In genomic region chr3:95904568-95904967, GRCm38 (mm10) we compare ENCODE assay signal across 8 mouse cellular contexts. TPM values are rescaled to one million over a fixed set of nuclear protein-coding genes. Genes with fewer than 3 reads are reported as not detected.
DNase-seq lines count a peak whose midpoint lies in the region; ATAC-seq and TF ChIP-seq lines count a peak whose summit lies in the region.

Car14 (minus strand) TSS chr3:95904691.

- no peak within 1 kb of the TSS; the same call in 1 of the 2 replicates for H3K9ac ChIP-seq in CH12.LX (ENCODE audit: insufficient read depth, low read depth)
- H3K9ac ChIP-seq in intestine, embryonic 14.5 days (ENCODE audit: low read length), result peak within 1 kb of the TSS; percentile 38
- H3K9ac ChIP-seq in liver, postnatal 0 days (replicated peaks), result peak within 1 kb of the TSS; percentile 64

- in situ Hi-C loops in CH12.LX (cut with MboI; ENCODE audit: low pct_ligation_motif_present, low pct_unique_long_range_greater_than_20kb, low sequenced_read_pairs), result loop anchor here (5.0 kb wide), 1 partner anchor 37 kb away; no protein-coding TSS in a partner anchor

- TF ChIP-seq POLR2A in CH12.LX (IDR thresholded peaks at IDR 0.05; ENCODE audit: low read depth, low read length), result no peak

- H3K4me3 ChIP-seq in CH12.LX (replicated peaks in 1 of 3; ENCODE audit: low read depth in 2 of 3, low read length in 2 of 3, poor library complexity in 1 of 3), result peak within 1 kb of the TSS in 1 of 3 experiments; percentile 33
- H3K4me3 ChIP-seq in intestine, embryonic 14.5 days (ENCODE audit: low read depth, low read length), result peak within 1 kb of the TSS; percentile 36
- peak within 1 kb of the TSS; percentile 31 for H3K4me3 ChIP-seq in liver, postnatal 0 days (ENCODE audit: low read depth, low read length)

- TF ChIP-seq RAD21 in CH12.LX (IDR thresholded peaks at IDR 0.05; ENCODE audit: low read depth, low read length), result no peak

- H3K4me2 ChIP-seq in CH12.LX (ENCODE audit: insufficient read depth, low read depth, poor library complexity, severe bottlenecking), result peak within 1 kb of the TSS; percentile 100
- H3K4me2 ChIP-seq in intestine, embryonic 14.5 days (ENCODE audit: low read length), result peak within 1 kb of the TSS; percentile 78
- peak within 1 kb of the TSS; percentile 75 for H3K4me2 ChIP-seq in liver, postnatal 0 days (ENCODE audit: low read depth, low read length)

- DNase-seq in CH12.LX (ENCODE audit: extremely low read depth), result no peak
- DNase-seq in brain, adult 2 months (ENCODE audit: low read depth, low spot score), result peak; percentile 32
- peak; percentile 74 for DNase-seq in gastrocnemius, postnatal 25 days
- DNase-seq in intestine, embryonic 14.5 days (ENCODE audit: low spot score), result peak; percentile 70
- DNase-seq in liver, postnatal 0 days, result no peak
- peak; percentile 54 for DNase-seq in testis, postnatal 10 days (ENCODE audit: low spot score)
- no peak for DNase-seq in left cerebral cortex, adult 18-20 months (ENCODE audit: low spot score in 2 of 2)

- no peak for ATAC-seq in intestine, embryonic 14.5 days (replicated peaks; ENCODE audit: low FRiP score, low TSS enrichment, low read depth)
- peak; percentile 19 for ATAC-seq in liver, postnatal 0 days
- no peak for ATAC-seq in megakaryocyte progenitor cell, adult 5-6 weeks (replicated peaks; ENCODE audit: poor library complexity)

- H3K79me2 ChIP-seq in CH12.LX (replicated peaks; ENCODE audit: control insufficient read depth, extremely low read depth, insufficient read depth, poor library complexity, severe bottlenecking), result no peaks in the 10 kb centered on the region

- H3K27me3 ChIP-seq in CH12.LX (replicated peaks), result peaks cover 12% of the 10 kb centered on the region
- no peaks in the 10 kb centered on the region for H3K27me3 ChIP-seq in intestine, embryonic 14.5 days (replicated peaks; ENCODE audit: control insufficient read depth, insufficient read depth, low read length)
- H3K27me3 ChIP-seq in liver, postnatal 0 days (ENCODE audit: insufficient read depth, low read length), result peaks cover 37% of the 10 kb centered on the region

- TF ChIP-seq CTCF in CH12.LX (conservative IDR thresholded peaks at IDR 0.05 in 1 of 2, IDR thresholded peaks at IDR 0.05 in 1 of 2; ENCODE audit: low read depth in 2 of 2, low read length in 2 of 2), result no peak
- no peak for TF ChIP-seq CTCF in liver, postnatal 0 days (IDR thresholded peaks at IDR 0.05; ENCODE audit: low read depth)

- H3K27ac ChIP-seq in CH12.LX (ENCODE audit: insufficient read depth, low read depth), result no peak within 1 kb of the TSS
- no peak within 1 kb of the TSS for H3K27ac ChIP-seq in intestine, embryonic 14.5 days (ENCODE audit: low read depth)
- H3K27ac ChIP-seq in liver, postnatal 0 days (ENCODE audit: low read depth), result peak within 1 kb of the TSS; percentile 88

- H3K4me1 ChIP-seq in CH12.LX (ENCODE audit: control insufficient read depth in 1 of 2, insufficient read depth in 2 of 2), result peaks cover 7 to 9% of the 10 kb centered on the region in 2 experiments; a peak in 3 of 4 replicates
- H3K4me1 ChIP-seq in intestine, embryonic 14.5 days (replicated peaks; ENCODE audit: control insufficient read depth, insufficient read depth, low read length), result peaks cover 22% of the 10 kb centered on the region
- H3K4me1 ChIP-seq in liver, postnatal 0 days (ENCODE audit: insufficient read depth), result peaks cover 27% of the 10 kb centered on the region

- dilution Hi-C loops in CH12.LX (cut with MboI; ENCODE audit: extremely low pct_ligation_motif_present, extremely low pct_unique_long_range_greater_than_20kb, low sequenced_read_pairs), result no loop called here

- 1% methylated on average over 15 of the region's 15 CpGs for WGBS in intestine, embryonic 14.5 days
- WGBS in liver, postnatal 0 days (ENCODE audit: insufficient replicate concordance), result 2% methylated on average over 15 of the region's 15 CpGs

- peaks cover 0 to 7% of the 10 kb centered on the region in 2 experiments for H3K36me3 ChIP-seq in CH12.LX (replicated peaks in 1 of 2; ENCODE audit: control insufficient read depth in 1 of 2, insufficient read depth in 1 of 2, low read length in 1 of 2)
- H3K36me3 ChIP-seq in intestine, embryonic 14.5 days (ENCODE audit: control insufficient read depth, insufficient read depth, low read length), result no peaks in the 10 kb centered on the region
- no peaks in the 10 kb centered on the region for H3K36me3 ChIP-seq in liver, postnatal 0 days (replicated peaks; ENCODE audit: insufficient read depth, low read length)

- no peaks in the 10 kb centered on the region for H3K9me3 ChIP-seq in CH12.LX (replicated peaks; ENCODE audit: low read length)
- H3K9me3 ChIP-seq in intestine, embryonic 14.5 days (ENCODE audit: control insufficient read depth, low read length), result no peaks in the 10 kb centered on the region
- no peaks in the 10 kb centered on the region for H3K9me3 ChIP-seq in liver, postnatal 0 days (ENCODE audit: low read length)

- TF ChIP-seq EP300 in CH12.LX (IDR thresholded peaks at IDR 0.05; ENCODE audit: low read length), result no peak
- TF ChIP-seq EP300 in liver, postnatal 0 days (IDR thresholded peaks at IDR 0.05; ENCODE audit: low read depth), result no peak

TF ChIP-seq in CH12.LX, 34 proteins besides CTCF, POLR2A, EP300 and RAD21:
- TF ChIP-seq JUND (conservative IDR thresholded peaks at IDR 0.05; ENCODE audit: low read depth, low read length), result no peak
- TF ChIP-seq GABPA (IDR thresholded peaks at IDR 0.05; ENCODE audit: insufficient replicate concordance, low read depth, low read length), result no peak

RNA-seq across cellular contexts. Expression of gene Car14, which starts in this region (rescaled TPM):
- total RNA-seq in CH12.LX (2012; rRNA removed) (0.13 TPM in 2 replicates), CH12.LX (2014; rRNA removed) (not detected in 2 replicates)
- 0.36 and 0.97 TPM in 2 replicates for polyA plus RNA-seq in CH12.LX (2012; ENCODE audit: insufficient read length, low read depth)
- total RNA-seq in gastrocnemius, postnatal 25 days (2021), result 10 to 100 TPM; 78.0 to 92.8 TPM
- polyA plus RNA-seq in intestine, embryonic 14.5 days (2014; fragmentation: Nextera tagmentation; extraction: Ambion mirVana), result 2.7 and 4.3 TPM in 2 replicates
- 15.2 and 17.3 TPM in 2 replicates for polyA plus RNA-seq in liver, postnatal 0 days (2015; fragmentation: Nextera tagmentation; extraction: Ambion mirVana)
- total RNA-seq in left cerebral cortex, adult 18-20 months (2021), result 1 to 10 TPM; 6.0 to 7.8 TPM
- total RNA-seq in megakaryocyte progenitor cell, adult 5-6 weeks (2015), result not detected in 2 replicates
- total RNA-seq in megakaryocyte progenitor cell, adult 5-6 weeks (2017), result not detected in 2 replicates

Comparison
In these comparisons a context has a peak if more than half of its experiments do, and no peak if none do; other contexts are left out.
1. RNA of gene Car14 (total RNA-seq): 78.0 to 92.8 TPM in gastrocnemius, postnatal 25 days; 6.0 to 7.8 TPM in left cerebral cortex, adult 18-20 months, 0.13 TPM in CH12.LX and not detected in megakaryocyte progenitor cell, adult 5-6 weeks; every median in the first group is over 4 times any median in the second.
2. DNase-seq: peak in brain, adult 2 months (single experiment), gastrocnemius, postnatal 25 days (single experiment), intestine, embryonic 14.5 days (single experiment) and testis, postnatal 10 days (single experiment); none in CH12.LX (single experiment), liver, postnatal 0 days (single experiment) and left cerebral cortex, adult 18-20 months (0 of 2).
3. Peak in every context shown above with its lines, with median percentiles within 50 percentile points of each other: H3K4me2 ChIP-seq.